Mouse (Mus musculus) limb, embryonic 15.5 days (tissue): ENCODE data around the gene Arid1b. TPM values are rescaled to one million over a fixed set of nuclear protein-coding genes. Genes with fewer than 3 reads are reported as not detected.

Experiments
- ATAC-seq: fragments of 200-750 bp; cut with Nextera tagmentation; 2 replicates; pipeline ENCODE4 v1.8.0; 2017; ENCODE audit warnings: low read depth, moderate TSS enrichment; ENCODE audit not compliant: insufficient number of reproducible peaks, low FRiP score, low TSS enrichment
- H3K27ac ChIP-seq: fragments of 300-500 bp; sonication (generic); 2 replicates; pipeline ENCODE4 v1.5.1; 2015; ENCODE audit warnings: moderate library complexity, mild to moderate bottlenecking, inconsistent platforms
- H3K27me3 ChIP-seq: fragments of 300-500 bp; sonication (generic); 2 replicates; pipeline ENCODE4 v1.6.1; 2015; ENCODE audit warnings: inconsistent platforms
- H3K36me3 ChIP-seq: fragments of 300-500 bp; sonication (generic); 2 replicates; pipeline ENCODE4 v1.6.1; 2015; ENCODE audit warnings: inconsistent platforms
- H3K4me1 ChIP-seq: fragments of 300-500 bp; sonication (generic); 2 replicates; pipeline ENCODE4 v1.6.1; 2015; ENCODE audit warnings: inconsistent platforms
- H3K4me2 ChIP-seq: fragments of 300-500 bp; sonication (generic); 2 replicates; pipeline ENCODE4 v1.6.1; 2015; ENCODE audit warnings: mild to moderate bottlenecking, inconsistent platforms
- H3K4me3 ChIP-seq: fragments of 300-500 bp; sonication (generic); 2 replicates; pipeline ENCODE4 v1.5.1; 2015; ENCODE audit warnings: mild to moderate bottlenecking, inconsistent platforms
- H3K9ac ChIP-seq: fragments of 300-500 bp; sonication (generic); 2 replicates; pipeline ENCODE4 v1.6.1; 2015; ENCODE audit warnings: inconsistent platforms
- H3K9me3 ChIP-seq: fragments of 300-500 bp; sonication (generic); 2 replicates; pipeline ENCODE4 v1.6.1; 2016; ENCODE audit warnings: inconsistent platforms
- WGBS: fragments of 180-500 bp; shearing (Covaris S2); methylation state at CpG from one replicate; pipeline ENCODE4 v1.1.7; 2015; 5-methylcytosine and 5-hydroxymethylcytosine counted together
- polyA plus RNA-seq: library from polyadenylated mRNA; unstranded; fragments of >200 nt; fragmentation: Nextera tagmentation; extraction: Ambion mirVana; gene quantifications from 2 replicates; pipeline ENCODE4 v1.2.1, GENCODE M21; 2015

Gene Arid1b
- polyA plus RNA-seq, 1 experiment from 2014 or later = 11.4 TPM

DNA sequence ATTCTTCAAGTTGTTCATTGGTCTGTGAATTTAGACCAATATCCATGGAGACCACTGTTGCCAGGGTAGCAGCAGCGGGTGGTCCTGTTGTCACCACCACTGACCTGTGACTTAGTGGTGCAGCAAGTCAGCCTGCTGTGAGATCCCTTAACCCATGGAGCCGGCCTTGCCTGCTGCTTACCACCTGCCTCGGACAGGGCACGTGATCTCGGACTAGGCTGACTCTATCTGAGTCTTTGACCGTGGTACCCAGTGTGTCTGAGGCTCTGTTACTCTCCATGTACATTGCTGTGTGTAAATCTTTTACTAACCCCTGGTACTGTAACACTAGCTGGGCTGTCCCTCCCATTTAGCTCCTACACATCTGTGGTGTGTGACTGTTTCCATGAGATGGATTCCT, 335.9 kb downstream of the Arid1b start:
- Histone ChIP-seq H3K4me1 (peaks cover 10% of the 10 kb centered on the region; the same call in 1 of the 2 replicates), H3K9ac (no peak overlapping the region), H3K27ac (no peak overlapping the region), H3K27me3 (no peaks in the 10 kb centered on the region), H3K4me3 (no peak overlapping the region), H3K9me3 (no peaks in the 10 kb centered on the region), H3K4me2 (no peak overlapping the region), H3K36me3 (peaks cover 74% of the 10 kb centered on the region)
- no peak for ATAC-seq
- WGBS = 89% methylated on average over 6 of the region's 6 CpGs

DNA sequence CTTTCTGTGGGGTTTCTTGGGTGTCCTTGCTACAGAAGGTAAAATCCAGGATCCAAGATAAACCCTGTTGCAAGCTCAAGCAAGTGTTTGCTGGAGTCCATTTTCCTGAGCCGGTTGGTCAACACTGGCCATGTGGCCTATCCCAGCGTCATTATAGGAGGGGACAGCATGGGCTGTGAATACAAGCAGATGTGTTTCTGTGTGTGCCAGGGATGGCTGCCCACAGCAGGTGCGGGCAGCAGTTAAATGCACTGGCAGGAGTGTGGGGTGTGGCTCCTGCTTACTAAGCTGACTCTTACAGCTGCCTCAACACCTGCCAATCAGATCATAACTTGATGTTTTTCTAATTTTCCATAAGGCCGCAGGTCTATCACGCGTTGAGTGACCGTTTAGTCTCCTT, 336.5 kb downstream of the Arid1b start:
- Histone ChIP-seq H3K27me3 (no peaks in the 10 kb centered on the region), H3K4me3 (no peak overlapping the region), H3K4me2 (no peak overlapping the region), H3K27ac (no peak overlapping the region), H3K9ac (no peak overlapping the region), H3K36me3 (peaks cover 79% of the 10 kb centered on the region), H3K4me1 (0 out of 2 replicates have a peak, but pooled peaks cover 6% of the 10 kb centered on the region), H3K9me3 (no peaks in the 10 kb centered on the region)
- no peak for ATAC-seq
- whole genome bisulfite sequencing = 85% methylated on average over 7 of the region's 7 CpGs

DNA sequence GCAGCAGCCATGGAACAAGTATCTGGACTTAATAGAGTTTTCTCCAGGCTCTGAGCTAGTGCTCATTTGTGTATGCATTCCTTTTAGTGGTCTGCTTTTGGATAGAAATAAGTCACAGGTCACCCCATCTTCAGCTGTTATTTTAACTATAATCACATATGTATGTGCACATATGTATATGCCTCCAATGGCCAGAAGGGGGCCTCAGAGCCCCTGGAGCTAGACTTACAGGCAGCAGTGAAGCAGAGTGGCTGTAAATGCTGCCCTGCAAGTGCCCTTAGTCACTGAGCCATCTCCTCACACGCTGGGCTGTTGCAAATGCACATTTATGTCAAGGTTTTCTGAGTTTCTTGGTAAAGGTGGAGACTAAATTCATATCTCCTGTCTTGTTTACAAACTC, 337.3 kb downstream of the Arid1b start:
- Histone ChIP-seq H3K36me3 (peaks cover 87% of the 10 kb centered on the region), H3K4me1 (0 out of 2 replicates have a peak, but pooled peaks cover 2% of the 10 kb centered on the region), H3K9ac (no peak overlapping the region), H3K4me2 (no peak overlapping the region), H3K4me3 (no peak overlapping the region), H3K9me3 (no peaks in the 10 kb centered on the region), H3K27me3 (no peaks in the 10 kb centered on the region), H3K27ac (no peak overlapping the region)
- WGBS = 79% methylated on average over 1 of the region's 1 CpGs
- ATAC-seq = no peak

DNA sequence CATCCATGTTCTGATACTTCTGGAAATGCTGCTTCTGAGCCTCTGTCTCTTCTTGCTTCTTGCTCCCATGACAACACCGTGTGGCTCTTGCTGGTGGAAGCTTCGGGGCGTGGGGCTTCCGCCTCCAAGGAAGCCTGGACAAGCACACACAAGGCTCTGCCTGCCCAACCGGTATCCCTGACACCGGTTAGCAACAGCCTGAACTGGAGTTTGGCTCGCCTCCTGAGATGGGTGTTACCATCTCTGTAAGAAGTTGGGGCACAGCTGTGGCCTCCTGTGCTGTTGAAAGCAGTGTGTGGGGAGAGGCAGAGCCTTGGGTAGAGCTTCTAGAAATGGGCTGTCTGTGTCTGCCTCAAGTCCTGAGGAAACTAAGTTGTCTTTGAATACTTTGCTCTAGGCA, 340.4 kb downstream of the Arid1b start:
- Histone ChIP-seq H3K4me1 (no peaks in the 10 kb centered on the region), H3K27me3 (no peaks in the 10 kb centered on the region), H3K36me3 (peaks cover 89% of the 10 kb centered on the region), H3K9ac (no peak overlapping the region), H3K9me3 (no peaks in the 10 kb centered on the region), H3K27ac (peak overlapping the region; percentile 28; the same call in 1 of the 2 replicates), H3K4me2 (no peak overlapping the region), H3K4me3 (no peak overlapping the region)
- peak; percentile 55; the same call in 1 of the 2 replicates for ATAC-seq
- WGBS = 79% methylated on average over 7 of the region's 7 CpGs

DNA sequence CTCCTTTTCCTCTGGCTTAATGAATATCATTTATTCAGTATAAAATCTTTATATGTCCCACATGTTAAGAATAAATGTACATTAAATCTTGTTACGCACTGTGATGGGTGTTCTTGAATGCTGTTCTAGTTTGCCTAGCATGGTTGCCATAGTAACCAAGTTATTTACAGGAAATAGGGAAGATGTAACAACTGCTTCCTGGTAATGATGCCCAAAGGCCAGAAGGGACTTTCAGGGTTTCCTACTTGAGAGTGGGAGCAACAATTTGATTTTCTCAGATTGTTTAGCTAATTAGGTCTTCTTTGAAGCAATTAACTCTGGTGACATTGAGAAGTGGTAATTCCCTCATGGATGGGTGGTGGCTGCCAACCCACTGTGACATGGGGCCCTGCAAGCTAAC, 350.3 kb downstream of the Arid1b start:
- Histone ChIP-seq H3K27ac (no peak overlapping the region), H3K36me3 (peaks cover 42% of the 10 kb centered on the region), H3K4me2 (no peak overlapping the region), H3K9ac (no peak overlapping the region), H3K4me1 (no peaks in the 10 kb centered on the region), H3K27me3 (no peaks in the 10 kb centered on the region), H3K9me3 (no peaks in the 10 kb centered on the region), H3K4me3 (no peak overlapping the region)
- no peak for ATAC-seq
- 70% methylated on average over 1 of the region's 1 CpGs for WGBS

DNA sequence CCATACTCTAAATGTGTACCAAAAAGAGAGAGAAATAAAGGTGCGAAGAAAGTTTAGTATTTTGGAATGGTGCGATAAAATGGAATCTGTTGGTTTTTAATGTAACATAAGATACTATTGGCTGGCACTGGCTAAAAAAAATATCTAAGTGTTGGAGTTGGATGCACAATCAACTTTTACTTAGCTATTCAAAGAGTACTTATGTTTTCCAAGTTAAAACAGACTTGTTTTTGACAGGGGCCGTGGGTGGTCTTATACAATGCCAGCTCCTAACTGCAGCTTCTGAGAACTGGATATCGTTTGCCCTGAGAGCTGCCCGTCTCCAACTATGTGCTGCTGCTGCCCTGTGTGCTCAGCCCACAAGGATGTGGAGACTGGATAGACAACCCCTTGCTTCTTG, 351.7 kb downstream of the Arid1b start:
- WGBS = 84% methylated on average over 5 of the region's 5 CpGs

DNA sequence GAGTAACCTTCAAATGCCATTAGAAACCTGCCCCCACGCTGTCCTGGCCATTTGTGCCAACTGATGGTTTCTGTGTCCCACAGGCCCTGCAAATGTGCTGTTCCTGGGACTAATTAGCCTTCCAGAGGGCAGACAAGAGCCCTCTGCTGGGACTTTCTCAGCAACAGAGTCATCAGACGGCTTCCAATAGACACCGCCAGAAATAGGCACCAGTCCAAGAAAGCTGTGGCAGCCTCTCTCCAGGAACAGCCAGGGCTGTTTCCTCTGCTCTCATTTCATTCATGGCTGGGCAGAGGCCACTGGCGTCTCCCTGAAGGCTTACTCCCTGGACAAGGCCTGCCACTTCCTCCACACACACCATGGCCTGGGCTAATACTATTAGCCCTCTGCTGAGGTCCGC, 358.8 kb downstream of the Arid1b start:
- Histone ChIP-seq H3K36me3 (no peaks in the 10 kb centered on the region), H3K4me2 (no peak overlapping the region), H3K9ac (no peak overlapping the region), H3K9me3 (no peaks in the 10 kb centered on the region), H3K4me3 (no peak overlapping the region), H3K27ac (no peak overlapping the region), H3K27me3 (no peaks in the 10 kb centered on the region), H3K4me1 (peaks cover 6% of the 10 kb centered on the region)
- ATAC-seq = peak; percentile 49; the same call in 1 of the 2 replicates
- WGBS = 53% methylated on average over 5 of the region's 5 CpGs

More for the DNA sequence above, 351.7 kb downstream of the Arid1b start:
- Histone ChIP-seq H3K4me3 (no peak overlapping the region), H3K27ac (no peak overlapping the region), H3K4me2 (no peak overlapping the region), H3K4me1 (no peaks in the 10 kb centered on the region), H3K9ac (no peak overlapping the region), H3K36me3 (peaks cover 33% of the 10 kb centered on the region), H3K9me3 (no peaks in the 10 kb centered on the region), H3K27me3 (no peaks in the 10 kb centered on the region)
- ATAC-seq = no peak

DNA sequence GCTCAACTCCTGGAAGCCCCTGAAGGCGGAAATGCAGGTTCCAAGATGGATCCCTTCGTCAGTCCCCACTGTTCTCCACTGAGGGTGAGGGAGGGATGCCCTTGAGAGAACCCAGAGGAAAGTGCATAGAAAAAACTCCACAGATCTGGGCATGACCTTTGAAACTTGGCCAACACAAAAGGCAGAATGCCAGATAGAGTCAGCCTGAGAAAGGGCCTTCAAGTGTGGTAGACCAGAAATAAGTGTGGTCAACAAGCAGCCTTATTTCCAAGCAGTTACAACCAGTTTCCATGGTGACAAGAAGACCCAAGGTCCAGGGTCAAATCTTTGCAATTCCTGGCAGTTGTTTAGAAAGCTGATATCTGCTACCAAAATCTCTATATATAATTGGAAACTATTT, 366.6 kb downstream of the Arid1b start:
- 76% methylated on average over 2 of the region's 2 CpGs for WGBS
- Histone ChIP-seq H3K4me3 (no peak overlapping the region), H3K9me3 (no peaks in the 10 kb centered on the region), H3K36me3 (no peaks in the 10 kb centered on the region), H3K4me1 (peaks cover 2% of the 10 kb centered on the region; the same call in 1 of the 2 replicates), H3K4me2 (no peak overlapping the region), H3K27ac (no peak overlapping the region), H3K9ac (no peak overlapping the region), H3K27me3 (no peaks in the 10 kb centered on the region)
- no peak for ATAC-seq

DNA sequence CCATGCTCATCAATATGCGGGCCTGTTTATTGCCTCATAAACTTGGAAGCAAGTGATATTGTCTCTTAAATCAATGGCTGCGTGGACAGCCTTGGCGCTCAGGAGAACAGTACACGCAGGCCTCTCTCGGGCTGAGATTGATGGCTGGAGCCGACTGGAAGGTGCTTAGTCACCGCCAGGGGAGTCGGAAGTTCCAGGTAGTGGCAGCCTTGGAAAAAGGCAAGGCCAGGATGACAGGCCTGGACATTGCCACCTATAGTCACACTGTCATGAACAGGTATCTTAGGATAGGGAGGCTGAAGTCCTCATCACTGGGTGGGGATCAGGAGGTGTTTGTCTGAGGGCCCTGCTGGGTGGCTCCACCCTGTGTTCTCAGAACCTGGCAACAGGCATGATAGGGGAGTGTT, 371.9 kb downstream of the Arid1b start:
- Histone ChIP-seq H3K9me3 (no peaks in the 10 kb centered on the region), H3K4me1 (peaks cover 6% of the 10 kb centered on the region), H3K27ac (no peak overlapping the region), H3K36me3 (no peaks in the 10 kb centered on the region), H3K9ac (no peak overlapping the region), H3K27me3 (no peaks in the 10 kb centered on the region), H3K4me2 (no peak overlapping the region), H3K4me3 (no peak overlapping the region)
- 29% methylated on average over 8 of the region's 8 CpGs for WGBS
- no peak for ATAC-seq

DNA sequence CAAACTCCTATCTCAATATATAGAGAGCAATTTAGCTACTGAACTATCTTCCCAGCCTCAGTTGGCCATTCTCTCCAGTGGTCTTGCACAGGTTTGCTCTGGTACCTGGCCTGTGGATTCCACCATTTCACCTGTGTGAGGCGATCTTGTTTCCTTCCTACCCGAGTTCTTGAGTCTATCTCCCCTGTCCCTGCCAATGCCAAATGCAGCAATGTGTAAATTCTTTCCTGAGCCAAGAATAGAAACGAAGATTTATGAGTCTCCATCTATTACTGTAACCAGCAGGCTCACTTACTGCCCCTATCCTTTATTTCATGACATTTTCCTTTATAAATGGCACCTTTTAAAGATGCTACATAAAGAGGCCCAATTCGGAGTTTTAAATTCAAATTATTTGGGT, 376.9 kb downstream of the Arid1b start:
- no peak overlapping the region for H3K9ac ChIP-seq
- H3K4me1 ChIP-seq = peaks cover 4% of the 10 kb centered on the region
- no peaks in the 10 kb centered on the region for H3K9me3 ChIP-seq
- WGBS = 57% methylated on average over 4 of the region's 4 CpGs
- no peak overlapping the region for H3K4me2 ChIP-seq
- ATAC-seq = no peak
- no peaks in the 10 kb centered on the region for H3K36me3 ChIP-seq
- H3K27me3 ChIP-seq = no peaks in the 10 kb centered on the region
- no peak overlapping the region for H3K4me3 ChIP-seq
- no peak overlapping the region for H3K27ac ChIP-seq

DNA sequence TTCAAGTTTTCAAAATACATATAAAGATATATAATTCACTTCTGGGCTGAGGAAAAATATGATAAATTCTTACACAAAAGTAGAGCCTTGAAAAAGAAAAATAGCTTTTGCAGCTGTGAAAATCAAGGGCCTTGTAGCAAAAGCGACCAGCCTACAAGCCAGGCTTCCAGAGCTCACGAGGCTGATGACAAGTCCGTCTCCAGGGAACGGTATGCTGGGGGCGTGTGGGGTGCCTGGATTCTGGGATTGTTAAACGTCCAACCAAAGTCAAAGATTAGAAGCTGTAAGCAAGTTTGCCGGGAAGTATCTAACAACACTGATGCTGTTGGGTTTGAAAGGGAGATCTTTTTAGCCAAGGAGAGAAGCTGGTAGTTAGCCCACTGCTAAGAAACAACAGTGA, 377.4 kb downstream of the Arid1b start:
- no peaks in the 10 kb centered on the region for H3K27me3 ChIP-seq
- H3K27ac ChIP-seq = no peak overlapping the region
- 54% methylated on average over 7 of the region's 7 CpGs for WGBS
- H3K9ac ChIP-seq = no peak overlapping the region
- H3K4me1 ChIP-seq = 0 out of 2 replicates have a peak, but pooled peaks cover 2% of the 10 kb centered on the region
- no peak overlapping the region for H3K4me2 ChIP-seq
- H3K36me3 ChIP-seq = no peaks in the 10 kb centered on the region
- H3K4me3 ChIP-seq = no peak overlapping the region
- no peak for ATAC-seq
- no peaks in the 10 kb centered on the region for H3K9me3 ChIP-seq

DNA sequence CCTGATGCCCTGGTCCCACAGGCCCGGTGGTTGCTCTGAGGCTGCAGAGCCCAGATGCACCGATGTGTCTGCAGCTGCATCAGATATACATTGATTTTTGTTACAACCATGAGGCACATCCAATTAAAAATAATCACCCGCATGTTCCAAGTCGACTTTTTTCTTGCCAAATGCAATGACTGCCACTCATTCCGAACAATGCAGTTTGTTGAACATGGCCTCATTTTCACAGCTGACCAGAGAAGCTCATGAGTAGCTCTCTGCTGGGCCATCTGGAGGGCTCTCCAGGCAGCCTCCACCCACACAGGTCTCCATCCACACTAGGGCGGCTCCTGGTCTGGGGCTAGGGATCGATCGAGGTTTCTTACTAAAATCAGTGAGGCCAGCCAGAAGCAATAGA, 378.8 kb downstream of the Arid1b start:
- no peak overlapping the region for H3K27ac ChIP-seq
- 69% methylated on average over 8 of the region's 8 CpGs for WGBS

More for the DNA sequence above, 378.8 kb downstream of the Arid1b start:
- Histone ChIP-seq H3K9me3 (no peaks in the 10 kb centered on the region), H3K4me3 (no peak overlapping the region), H3K4me2 (no peak overlapping the region), H3K36me3 (no peaks in the 10 kb centered on the region), H3K4me1 (peaks cover 7% of the 10 kb centered on the region; the same call in 1 of the 2 replicates), H3K27me3 (no peaks in the 10 kb centered on the region), H3K9ac (no peak overlapping the region)
- no peak for ATAC-seq
